Comparison of ENCODE assay signal across 17 mouse cellular contexts in genomic region chr16:37856327-37856726, GRCm38 (mm10). TPM values are rescaled to one million over a fixed set of nuclear protein-coding genes. Genes with fewer than 3 reads are reported as not detected.
DNase-seq lines count a peak whose midpoint lies in the region; ATAC-seq and TF ChIP-seq lines count a peak whose summit lies in the region.
"Had no signal": no experiment of that assay in that cellular context is flagged by ENCODE, and none has a peak within 500 bp of the region (broad histone marks: within the 10 kb centered on the region; RNA-seq: fewer than 3 reads in every experiment).

No protein-coding gene starts in this region.

- H3K4me3 ChIP-seq in hindbrain, embryonic 10.5 days: no peak overlapping the region
- H3K4me3 ChIP-seq in hindbrain, postnatal 0 days (ENCODE audit: low read length): no peak overlapping the region
- H3K4me3 ChIP-seq: heart, embryonic 13.5 days; hindbrain, embryonic 12.5 days; liver, embryonic 15.5 days; midbrain, embryonic 15.5 days had no signal

- WGBS in hindbrain, embryonic 10.5 days: 80% methylated on average over 3 of the region's 3 CpGs
- 61% methylated on average over 3 of the region's 3 CpGs for WGBS in hindbrain, postnatal 0 days

- DNase-seq in hindbrain, embryonic 10.5 days (ENCODE audit: low spot score): no peak
- DNase-seq in hindbrain, postnatal 0 days (ENCODE audit: low spot score): no peak
- DNase-seq in kidney, adult 9 months: peak; percentile 83
- DNase-seq in spleen, adult 12 weeks (ENCODE audit: low spot score): no peak
- DNase-seq: lung, postnatal 36 days; thymus, adult 2 months had no signal

- H3K27me3 ChIP-seq in hindbrain, embryonic 10.5 days (ENCODE audit: insufficient read depth, poor library complexity, severe bottlenecking): no peaks in the 10 kb centered on the region
- no peaks in the 10 kb centered on the region for H3K27me3 ChIP-seq in hindbrain, postnatal 0 days (ENCODE audit: insufficient read depth, low read length)
- H3K27me3 ChIP-seq: heart, embryonic 13.5 days; hindbrain, embryonic 12.5 days; liver, embryonic 15.5 days; midbrain, embryonic 15.5 days; Patski had no signal

- no peak overlapping the region for H3K9ac ChIP-seq in hindbrain, postnatal 0 days (replicated peaks; ENCODE audit: low read length)
- H3K9ac ChIP-seq: heart, embryonic 13.5 days; hindbrain, embryonic 12.5 days; liver, embryonic 15.5 days; midbrain, embryonic 15.5 days had no signal

- no peak for ATAC-seq in hindbrain, postnatal 0 days
- ATAC-seq in common myeloid progenitor, adult 5-6 weeks (replicated peaks; ENCODE audit: low read depth, poor library complexity, severe bottlenecking): peak; percentile 74; the same call in 1 of the 2 replicates
- ATAC-seq in megakaryocyte, adult 5-6 weeks (ENCODE audit: poor library complexity, severe bottlenecking): peak; percentile 59
- no peak for ATAC-seq in inflammation-experienced regulatory T-cells, adult 6 months
- ATAC-seq: forebrain, embryonic 14.5 days; midbrain, embryonic 15.5 days; Patski had no signal

- H3K27ac ChIP-seq in hindbrain, embryonic 10.5 days: peak overlapping the region; percentile 40; the same call in 1 of the 2 replicates
- H3K27ac ChIP-seq in hindbrain, postnatal 0 days: no peak overlapping the region
- H3K27ac ChIP-seq: heart, embryonic 13.5 days; hindbrain, embryonic 12.5 days; liver, embryonic 15.5 days; midbrain, embryonic 15.5 days had no signal

- H3K4me2 ChIP-seq in hindbrain, postnatal 0 days (ENCODE audit: low read depth, low read length): no peak overlapping the region
- H3K4me2 ChIP-seq: heart, embryonic 13.5 days; hindbrain, embryonic 12.5 days; liver, embryonic 15.5 days; midbrain, embryonic 15.5 days had no signal

- peaks cover 36% of the 10 kb centered on the region for H3K4me1 ChIP-seq in hindbrain, embryonic 10.5 days (replicated peaks)
- H3K4me1 ChIP-seq in hindbrain, postnatal 0 days (ENCODE audit: insufficient read depth, low read length): no peaks in the 10 kb centered on the region
- H3K4me1 ChIP-seq: hindbrain, embryonic 12.5 days; midbrain, embryonic 15.5 days had no signal

- no peak for TF ChIP-seq CTCF in hindbrain, postnatal 0 days (IDR thresholded peaks at IDR 0.05; ENCODE audit: low read depth)

- no peaks in the 10 kb centered on the region for H3K36me3 ChIP-seq in hindbrain, embryonic 10.5 days
- H3K36me3 ChIP-seq in hindbrain, postnatal 0 days (ENCODE audit: insufficient read depth, low read length): no peaks in the 10 kb centered on the region
- H3K36me3 ChIP-seq: heart, embryonic 13.5 days; hindbrain, embryonic 12.5 days; liver, embryonic 15.5 days; midbrain, embryonic 15.5 days had no signal

- H3K9me3 ChIP-seq in hindbrain, embryonic 10.5 days: no peaks in the 10 kb centered on the region
- H3K9me3 ChIP-seq in hindbrain, postnatal 0 days (ENCODE audit: low read length): no peaks in the 10 kb centered on the region
- H3K9me3 ChIP-seq: heart, embryonic 13.5 days; hindbrain, embryonic 12.5 days; liver, embryonic 15.5 days; midbrain, embryonic 15.5 days had no signal

RNA-seq across cellular contexts. Expression of gene Gm36028, which starts 4.6 kb away (rescaled TPM):
- polyA plus RNA-seq in hindbrain, embryonic 10.5 days (2016; fragmentation: Nextera tagmentation; extraction: Ambion mirVana): 0.24 and 0.58 TPM in 2 replicates
- not detected in 2 replicates for total RNA-seq in hindbrain, postnatal 0 days (2014; rRNA removed)
- polyA plus RNA-seq in hindbrain, postnatal 0 days (2015; fragmentation: Nextera tagmentation; extraction: Ambion mirVana): 0.18 and 0.21 TPM in 2 replicates
- 0.64 TPM in 1 of 2 replicates, not detected in the other for total RNA-seq in common myeloid progenitor, adult 5-6 weeks (2017)
- not detected in 2 replicates for total RNA-seq in megakaryocyte, adult 5-6 weeks (2015)
- not detected in 2 replicates for total RNA-seq in megakaryocyte, adult 5-6 weeks (2017)
- not detected for polyA plus RNA-seq in inflammation-experienced regulatory T-cells, adult 6 months (2017; shearing (Covaris generic))
- total RNA-seq: gastrocnemius, adult 18-20 months had no signal
- polyA plus RNA-seq: midbrain, embryonic 15.5 days; neural tube, embryonic 11.5 days had no signal

RNA-seq across cellular contexts. Expression of gene Lrrc58, which starts 11.9 kb away (rescaled TPM):
- 44.7 and 54.0 TPM in 2 replicates for polyA plus RNA-seq in hindbrain, embryonic 10.5 days (2016; fragmentation: Nextera tagmentation; extraction: Ambion mirVana)
- 91.1 and 101 TPM in 2 replicates for total RNA-seq in hindbrain, postnatal 0 days (2014; rRNA removed)
- 48.2 TPM in 2 replicates for polyA plus RNA-seq in hindbrain, postnatal 0 days (2015; fragmentation: Nextera tagmentation; extraction: Ambion mirVana)
- total RNA-seq in common myeloid progenitor, adult 5-6 weeks (2017): 50.5 and 64.4 TPM in 2 replicates
- 33.6 and 38.4 TPM in 2 replicates for total RNA-seq in megakaryocyte, adult 5-6 weeks (2015)
- total RNA-seq in megakaryocyte, adult 5-6 weeks (2017): 23.0 and 27.4 TPM in 2 replicates
- 10 to 100 TPM; 16.9 to 21.9 (median 19.5) TPM for polyA plus RNA-seq in inflammation-experienced regulatory T-cells, adult 6 months (2017; shearing (Covaris generic))

RNA-seq across cellular contexts. Expression of gene Gpr156, which starts 60.0 kb away (rescaled TPM):
- 2.1 and 4.5 TPM in 2 replicates for polyA plus RNA-seq in hindbrain, embryonic 10.5 days (2016; fragmentation: Nextera tagmentation; extraction: Ambion mirVana)
- 3.2 and 4.3 TPM in 2 replicates for total RNA-seq in hindbrain, postnatal 0 days (2014; rRNA removed)
- 1.9 and 2.4 TPM in 2 replicates for polyA plus RNA-seq in hindbrain, postnatal 0 days (2015; fragmentation: Nextera tagmentation; extraction: Ambion mirVana)
- not detected in 2 replicates for total RNA-seq in common myeloid progenitor, adult 5-6 weeks (2017)
- not detected in 2 replicates for total RNA-seq in megakaryocyte, adult 5-6 weeks (2015)
- total RNA-seq in megakaryocyte, adult 5-6 weeks (2017): not detected in 2 replicates
- polyA plus RNA-seq in inflammation-experienced regulatory T-cells, adult 6 months (2017; shearing (Covaris generic)): not detected
- total RNA-seq: gastrocnemius, adult 18-20 months had no signal
- polyA plus RNA-seq: liver, embryonic 15.5 days had no signal

Comparison
In these comparisons a context has a peak if more than half of its experiments do, and no peak if none do; other contexts are left out.
1. ATAC-seq: peak in common myeloid progenitor, adult 5-6 weeks (single experiment) and megakaryocyte, adult 5-6 weeks (single experiment); none in hindbrain, postnatal 0 days (single experiment) and inflammation-experienced regulatory T-cells, adult 6 months (single experiment).